Mouse (Mus musculus) 3T3-L1 (cell line): ENCODE data around the gene 4933427I04Rik.

Experiments
- DNase-seq: peaks from one replicate; pipeline ENCODE4 v3.0.0-alpha.2; 2015; ENCODE audit warnings: low read depth, low spot score

Gene 4933427I04Rik

GRCm38 (mm10) chr4:123859379-123859778 is at the start of gene 4933427I04Rik:
4933427I04Rik (plus strand) TSS chr4:123859679.
- DNase-seq: no peak

DNA sequence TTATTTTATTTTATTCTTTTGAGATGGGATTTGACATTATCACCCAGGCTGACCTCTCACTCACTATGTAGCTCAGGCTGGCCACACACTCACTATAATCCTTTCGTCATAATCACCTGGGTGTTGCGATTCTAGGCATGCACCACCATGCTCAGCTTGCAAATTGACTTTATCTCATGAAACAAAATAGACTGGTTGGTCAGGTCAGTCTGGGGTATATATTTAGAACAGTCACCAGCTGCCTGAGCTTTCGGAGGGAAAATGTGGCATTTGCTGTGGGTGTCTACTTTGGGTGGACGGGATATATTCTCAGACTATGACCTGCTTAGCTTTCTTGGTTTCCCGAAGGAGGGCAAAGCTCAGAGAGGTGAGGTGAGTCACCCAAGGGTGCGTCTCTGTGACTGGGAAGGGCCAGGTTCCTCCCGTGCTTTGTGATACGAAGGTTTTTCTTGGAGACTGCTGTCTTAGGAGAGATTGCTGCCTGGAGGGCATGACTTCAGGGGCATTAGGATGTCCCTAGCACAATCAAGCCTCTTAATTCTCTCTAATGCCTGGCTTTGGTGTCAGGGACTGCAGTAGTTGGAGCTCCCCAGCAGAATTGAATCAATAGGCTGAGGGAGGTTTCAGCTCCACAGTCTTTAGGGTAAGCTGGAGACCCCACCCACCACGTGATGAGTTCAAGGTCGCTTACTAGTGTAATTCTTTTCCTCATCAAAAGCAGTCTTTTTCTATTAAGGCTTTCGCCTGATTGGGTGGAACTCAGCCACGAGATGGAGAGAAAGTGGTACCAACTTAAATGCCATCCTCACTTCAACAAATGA is 48.8 kb upstream of the 4933427I04Rik start:
- no peak for DNase-seq

- DNase-seq: no peak
These were observed 47.0 kb upstream of the 4933427I04Rik start for GRCm38 (mm10) chr4:123812525-123812924.

- DNase-seq: peak; percentile 74
These were observed 45.4 kb upstream of the 4933427I04Rik start for GRCm38 (mm10) chr4:123814030-123814501.

GRCm38 (mm10) chr4:123819093-123819610 is 40.3 kb upstream of the 4933427I04Rik start:
- DNase-seq: peak; percentile 51

DNA sequence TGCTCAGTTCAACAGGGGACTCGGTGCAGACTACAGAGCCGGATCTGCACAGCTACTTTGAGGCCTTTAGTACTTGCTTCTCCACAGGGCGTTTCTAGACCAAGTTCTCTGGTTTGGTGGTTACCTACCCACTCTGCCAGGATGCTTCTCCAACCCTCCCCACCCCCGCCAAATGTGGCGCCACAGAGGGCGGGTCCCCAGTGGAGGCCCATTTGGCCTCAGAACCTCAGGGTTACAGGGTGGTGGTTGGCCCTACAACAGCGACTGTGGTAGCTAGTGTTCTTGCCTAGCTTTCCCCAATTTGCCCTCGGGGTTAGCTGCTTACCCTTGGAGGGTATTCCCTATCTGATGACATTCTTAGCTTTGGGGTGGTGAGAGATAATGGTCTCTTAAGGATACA is 17.4 kb upstream of the 4933427I04Rik start:
- DNase-seq: no peak

GRCm38 (mm10) chr4:123856888-123857287 is 2.6 kb upstream of the 4933427I04Rik start:
- no peak for DNase-seq

GRCm38 (mm10) chr4:123858090-123858489 is 1.4 kb upstream of the 4933427I04Rik start:
- no peak for DNase-seq

DNA sequence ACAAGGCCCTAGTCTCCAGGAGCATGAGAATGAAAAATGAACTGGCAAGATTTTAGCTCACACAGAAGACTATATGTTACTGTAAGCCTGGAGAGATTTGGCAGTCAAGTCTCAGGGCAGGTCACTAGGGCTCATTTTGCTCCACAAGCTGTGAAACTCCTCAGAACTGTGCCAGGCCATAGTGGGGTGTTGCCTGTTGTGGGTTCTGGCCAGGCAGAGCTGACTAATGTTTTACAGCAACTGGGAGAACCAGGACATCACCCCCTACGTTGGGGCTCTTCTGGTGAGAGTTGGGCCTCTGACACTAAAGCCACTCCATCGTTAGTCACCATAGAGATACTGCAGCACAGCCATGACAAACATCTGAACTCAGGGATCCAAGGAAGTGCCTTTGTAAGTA is 324 bp downstream of the 4933427I04Rik start:
- DNase-seq: no peak

DNA sequence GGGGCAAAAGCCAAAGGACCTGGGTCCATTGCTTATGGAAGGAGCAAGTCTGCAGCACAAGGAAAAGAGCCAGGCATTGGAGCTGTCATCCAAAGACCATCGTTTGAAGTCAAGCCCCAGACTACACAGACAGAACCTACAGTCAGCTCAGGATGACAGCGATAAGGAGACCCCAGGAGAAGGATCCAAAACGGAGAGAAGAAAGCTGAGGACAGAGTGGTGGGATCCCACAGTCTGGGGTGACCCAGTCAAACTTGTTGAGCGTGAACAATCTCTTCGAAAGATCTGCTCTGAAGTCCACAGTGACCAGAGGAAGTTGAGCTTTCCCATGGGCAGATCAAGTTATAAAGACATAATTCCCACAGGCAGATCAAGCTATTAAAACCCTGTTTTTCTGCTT is 1.1 kb downstream of the 4933427I04Rik start:
- DNase-seq: no peak

- no peak for DNase-seq
These were observed 34.2 kb downstream of the 4933427I04Rik start for GRCm38 (mm10) chr4:123893726-123894125.

DNA sequence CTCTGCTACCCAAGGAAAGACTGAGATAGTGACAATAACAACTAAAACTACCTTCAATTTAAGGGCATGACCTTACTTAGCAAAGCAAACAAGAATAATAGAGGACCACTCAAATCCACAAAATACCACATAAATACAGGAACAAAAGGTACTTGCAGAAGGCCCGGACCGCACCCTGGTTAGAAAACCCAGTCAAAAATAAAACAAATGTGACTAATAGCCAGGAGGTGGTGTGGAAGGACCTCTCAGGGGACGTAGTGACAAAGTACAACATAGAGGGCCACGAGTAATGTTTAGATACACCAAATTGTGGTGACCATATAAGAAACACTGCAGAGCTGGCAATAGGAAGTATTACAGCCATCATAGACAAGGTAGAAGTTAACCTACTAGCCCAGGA is 34.8 kb downstream of the 4933427I04Rik start:
- no peak for DNase-seq

GRCm38 (mm10) chr4:123898696-123899095 is 39.2 kb downstream of the 4933427I04Rik start:
- peak; percentile 74 for DNase-seq

DNA sequence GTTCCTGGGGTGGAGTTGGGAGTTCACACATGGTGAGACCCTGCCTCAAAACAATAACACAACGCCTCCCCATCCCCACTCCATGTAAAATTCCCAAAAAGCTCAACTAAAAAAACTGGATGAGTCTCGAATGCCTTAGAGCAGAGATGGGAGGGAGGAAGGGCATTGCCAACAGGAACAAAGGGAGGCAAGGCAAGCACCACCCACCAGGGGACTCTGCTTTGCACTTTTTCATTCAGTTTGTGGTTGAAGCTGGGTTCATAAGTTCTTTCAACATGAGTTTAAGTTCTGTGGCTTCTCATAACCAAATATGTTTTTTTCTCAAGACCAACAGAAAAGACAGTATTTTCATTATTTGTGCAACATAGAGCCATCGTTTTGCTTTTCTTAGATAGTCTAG is 44.0 kb downstream of the 4933427I04Rik start:
- peak; percentile 44 for DNase-seq

DNA sequence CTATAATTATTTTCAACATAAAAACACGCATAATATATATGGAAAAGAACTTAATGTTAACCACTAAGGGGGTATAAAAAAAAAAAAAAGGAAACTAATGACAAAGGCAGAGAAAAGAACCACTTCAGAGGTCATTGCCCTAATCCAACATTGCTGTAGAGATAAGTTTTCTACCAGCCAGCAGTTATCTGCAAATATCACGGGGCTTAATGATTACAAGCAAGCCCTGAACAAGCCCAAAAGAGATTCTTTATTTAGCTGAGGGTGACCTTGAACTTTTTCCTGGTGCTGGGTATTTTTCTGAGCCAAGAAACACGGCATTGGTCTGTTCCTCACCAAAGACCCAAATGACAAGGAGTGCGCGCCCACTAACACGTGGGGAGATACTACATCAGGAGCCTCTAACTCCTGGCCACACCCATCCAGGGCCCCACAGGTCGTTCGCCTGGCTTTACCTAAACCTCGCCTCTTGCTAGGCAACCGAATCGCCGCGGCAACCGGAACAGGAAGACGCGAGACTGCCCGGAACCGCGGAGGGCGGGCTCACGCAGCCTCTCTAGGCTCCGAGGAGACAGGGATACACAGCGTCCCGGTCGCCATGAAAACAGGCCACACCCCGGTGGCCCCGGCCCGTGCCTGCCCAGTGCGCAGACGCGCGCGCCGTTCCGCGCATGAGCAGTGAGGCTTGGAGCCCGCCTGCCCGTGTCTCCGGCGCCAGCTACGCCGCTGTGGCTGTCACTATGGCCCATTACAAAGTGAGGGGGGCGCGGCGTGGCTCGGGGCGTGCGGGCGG is 45.0 kb downstream of the 4933427I04Rik start, which contains the start of gene Mycbp:
TSS of gene Mycbp (plus strand) at position 500 of the 793 bp plus-strand sequence.
- DNase-seq: peak; percentile 95

GRCm38 (mm10) chr4:123905126-123905668 is 45.7 kb downstream of the 4933427I04Rik start:
- peak; percentile 54 for DNase-seq

DNA sequence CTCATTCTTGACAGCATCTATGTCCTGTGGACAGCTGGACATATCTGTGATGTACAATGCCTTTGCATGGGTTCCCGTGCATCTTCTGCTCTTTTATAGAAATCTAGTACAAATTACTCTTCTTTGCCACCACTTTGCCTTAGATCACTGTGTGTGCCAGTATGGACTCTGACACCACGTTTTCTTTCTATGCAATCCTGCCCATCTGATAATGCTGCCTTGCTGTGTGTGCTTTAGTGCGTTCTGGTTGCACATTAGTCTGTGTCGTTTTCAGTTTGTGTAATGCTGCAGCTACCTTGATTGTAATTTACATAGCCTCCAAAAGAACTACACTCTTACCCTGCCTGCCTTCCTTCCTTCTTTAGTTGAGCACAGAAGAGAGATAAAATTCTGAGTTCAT is 52.0 kb downstream of the 4933427I04Rik start:
- no peak for DNase-seq

DNA sequence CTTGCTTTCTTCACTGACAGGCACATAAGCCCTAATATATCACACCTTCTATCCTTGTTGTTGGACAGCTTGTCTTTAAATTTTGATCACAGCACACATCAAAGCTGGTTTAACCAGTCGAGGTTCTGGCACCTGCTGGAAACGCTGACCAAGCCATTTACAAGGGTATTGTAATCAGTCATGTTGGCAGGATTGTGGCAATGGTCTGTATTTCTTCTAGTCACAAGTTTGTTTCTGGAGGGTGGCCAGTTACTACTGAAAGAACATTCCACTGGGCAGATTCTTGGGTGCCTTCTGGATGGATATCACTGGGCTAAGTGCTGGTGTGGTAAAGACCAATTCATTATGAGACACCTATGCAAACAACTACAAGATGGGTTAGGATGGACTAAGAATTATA is 53.0 kb downstream of the 4933427I04Rik start:
- peak; percentile 48 for DNase-seq
